Mouse (Mus musculus) brain, embryonic 14.5 days (tissue): ENCODE measurements around the gene Ktn1.

Experiments used
- CTCF ChIP-seq: fragments of 200-500 bp; IDR thresholded peaks from 2 replicates; pipeline ENCODE4 v1.5.1; 2012; ENCODE audit warnings: inconsistent platforms, mild to moderate bottlenecking, moderate library complexity, borderline replicate concordance; ENCODE audit not compliant: insufficient read depth, insufficient read length; ENCODE audit errors: extremely low read depth
- POLR2A ChIP-seq: fragments of 200-500 bp; IDR thresholded peaks from 2 replicates; pipeline ENCODE4 v1.6.1; 2012; ENCODE audit warnings: mild to moderate bottlenecking, inconsistent platforms, borderline replicate concordance; ENCODE audit not compliant: poor library complexity, insufficient read depth, insufficient read length, severe bottlenecking; ENCODE audit errors: extremely low read depth

GRCm38 (mm10) chr14:47748714-47749113 is 100.5 kb downstream of the Ktn1 start:
- no peak for TF ChIP-seq CTCF
- no peak for TF ChIP-seq POLR2A
